Mouse (Mus musculus) spleen, postnatal 4 days (tissue): ENCODE data around the gene Aifm3.
"Not testable (repeated sequence)": the region's sequence is repeated elsewhere in the genome, so short reads cannot be mapped to it uniquely, and the experiment has no call there.

Experiments
- DNase-seq, 2 experiments: peaks; one replicate each; pipeline ENCODE4 v3.0.0; 2022; ENCODE audit warnings: low spot score in 2 of 2

Aifm3 gene

DNA sequence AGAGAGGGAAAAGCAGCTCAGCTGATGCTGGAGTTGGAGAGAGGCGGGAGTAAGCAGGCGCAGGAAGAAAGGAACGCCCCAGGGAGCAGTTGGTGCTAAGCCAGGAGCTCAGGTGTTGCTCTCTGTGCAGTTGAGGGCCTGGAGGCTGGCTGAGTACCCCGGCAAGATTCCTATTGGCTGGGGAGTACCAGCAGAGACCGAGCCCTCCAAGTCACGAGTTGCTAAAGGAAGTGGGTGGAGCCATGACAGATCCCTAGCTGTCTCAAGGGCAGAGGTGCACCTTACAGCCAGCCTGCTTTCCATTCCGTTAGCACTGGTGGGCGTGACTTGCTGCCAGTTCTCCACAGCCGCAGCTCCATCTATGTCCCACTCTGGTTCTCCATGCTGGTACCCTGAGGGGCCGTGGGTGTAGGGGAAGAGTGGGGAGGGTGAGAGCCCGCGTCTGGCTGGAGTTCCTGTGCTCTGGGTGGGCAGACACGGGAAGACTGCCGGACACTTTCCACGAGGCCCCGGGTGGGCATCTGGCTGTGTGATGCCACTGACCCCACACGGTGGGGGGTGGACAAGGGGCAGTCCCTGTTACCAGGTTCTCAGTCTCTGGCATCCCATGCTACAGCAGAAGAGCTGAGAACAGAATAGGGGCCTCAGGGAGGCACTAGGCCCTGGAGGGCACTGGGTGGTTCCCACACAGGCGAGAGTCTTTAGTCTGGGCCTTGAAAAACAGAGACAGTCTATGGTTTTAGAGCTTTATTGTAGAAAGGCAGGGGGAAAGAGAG is 64.7 kb downstream of the Aifm3 start:
- peak in 1 of 2 experiments; percentile 38 for DNase-seq

DNA sequence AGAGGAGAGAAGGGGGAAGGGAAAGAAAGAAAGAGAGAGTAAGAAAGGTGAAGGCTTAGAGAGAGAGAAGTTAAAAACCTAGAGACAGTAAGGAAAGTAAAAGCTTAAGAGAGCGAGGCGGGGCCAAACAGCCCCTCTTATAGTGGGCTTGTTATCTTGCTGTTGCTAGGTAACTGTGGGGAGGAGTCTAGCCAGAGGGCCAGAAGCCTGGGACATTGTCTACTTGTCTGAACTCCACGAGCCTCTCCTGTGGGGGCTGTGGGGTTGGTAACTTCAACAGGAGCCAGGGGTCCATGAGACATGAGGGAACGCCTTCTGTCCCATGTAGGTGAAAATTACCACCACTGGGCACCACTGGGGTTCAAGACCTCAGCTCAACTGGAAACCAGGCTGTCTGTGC is 65.3 kb downstream of the Aifm3 start:
- DNase-seq, result not testable (repeated sequence)

DNA sequence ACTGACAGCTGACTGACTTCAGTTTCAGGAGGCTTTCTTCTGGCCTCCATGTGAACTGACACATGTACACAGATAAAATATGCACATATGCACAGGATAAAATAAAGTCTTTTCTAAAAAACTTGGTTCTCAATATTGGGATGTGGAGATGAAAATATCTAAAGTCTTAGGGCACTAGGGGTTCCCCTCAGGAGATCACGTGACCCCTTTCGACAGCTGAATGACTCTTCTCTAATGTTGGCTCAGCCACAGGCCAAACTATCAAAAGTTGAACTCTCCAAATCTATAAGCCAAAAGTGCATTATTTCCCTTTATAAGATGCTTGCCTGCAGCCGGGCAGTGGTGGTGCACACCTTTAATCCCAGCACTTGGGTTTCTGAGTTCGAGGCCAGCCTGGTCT is 66.8 kb downstream of the Aifm3 start:
- no peak for DNase-seq

DNA sequence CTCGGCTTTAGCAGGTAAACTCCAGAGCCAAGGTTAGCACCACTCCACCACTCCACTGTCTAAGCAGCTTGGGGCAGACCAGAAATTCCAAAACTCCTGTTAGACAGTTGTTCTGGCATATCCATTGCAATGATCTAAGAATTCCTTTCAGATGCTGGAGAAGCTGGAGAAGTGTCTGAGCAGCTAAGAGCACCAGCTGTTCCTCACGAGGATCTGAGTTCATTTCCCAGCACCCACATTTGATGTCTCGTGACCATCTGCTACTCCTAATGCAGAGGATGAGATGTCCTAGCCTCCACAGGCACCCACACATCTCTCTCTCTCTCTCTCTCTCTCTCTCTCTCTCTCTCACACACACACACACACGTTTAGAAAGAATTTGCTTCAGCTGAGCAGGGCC is 67.5 kb downstream of the Aifm3 start:
- DNase-seq, result no peak
